Comparison of ENCODE assay signal across 9 mouse cellular contexts in the genomic region with DNA sequence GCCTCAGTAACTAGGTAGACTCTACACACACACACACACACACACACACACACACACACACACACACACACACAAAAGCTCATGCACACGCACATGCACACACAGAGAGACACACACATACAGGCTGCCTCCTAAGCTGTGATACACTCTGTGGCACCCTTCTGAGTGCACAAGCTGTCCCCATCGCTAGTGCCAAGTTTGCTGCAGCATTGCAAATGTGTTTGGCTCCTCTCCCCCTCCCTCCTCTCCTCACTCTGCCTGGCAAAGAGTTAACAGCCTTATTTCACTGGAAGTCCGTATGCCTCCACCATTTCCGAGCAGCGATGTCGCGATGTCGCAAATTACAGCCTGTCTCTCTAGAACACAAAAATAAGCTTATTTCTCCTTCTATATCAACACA.
DNase-seq lines count a peak whose midpoint lies in the region; ATAC-seq lines count a peak whose summit lies in the region.
"Had no signal": no experiment of that assay in that cellular context is flagged by ENCODE, and none has a peak within 500 bp of the region (broad histone marks: within the 10 kb centered on the region; RNA-seq: fewer than 3 reads in every experiment).

No protein-coding gene starts in this region.

- peak; percentile 37 for DNase-seq in heart, adult 11 months
- DNase-seq in heart, embryonic 10.5 days (ENCODE audit: low spot score), result no peak
- DNase-seq in cerebellum, adult 9-10 months, result peak; percentile 97
- DNase-seq in layer of hippocampus, adult 18-20 months (ENCODE audit: low spot score in 2 of 2), result peak; percentile 88 to 93
- peak; percentile 90 for DNase-seq in left cerebral cortex, postnatal 4 days
- DNase-seq in adrenal gland, postnatal 14 days, result no peak
- DNase-seq in liver, result no peak

- 86% methylated on average over 8 of the region's 8 CpGs for whole genome bisulfite sequencing in heart, embryonic 10.5 days

- no peaks in the 10 kb centered on the region for H3K4me1 ChIP-seq in heart, embryonic 10.5 days

- no peak overlapping the region for H3K4me3 ChIP-seq in heart, embryonic 10.5 days
- H3K4me3 ChIP-seq: midbrain, embryonic 10.5 days had no signal

- intact Hi-C loops in left cerebral cortex, postnatal 4 days (cut with DNase I), result no loop called here

- no peaks in the 10 kb centered on the region for H3K9me3 ChIP-seq in heart, embryonic 10.5 days
- H3K9me3 ChIP-seq: midbrain, embryonic 10.5 days had no signal

- H3K27me3 ChIP-seq in heart, embryonic 10.5 days (ENCODE audit: insufficient read depth, poor library complexity, severe bottlenecking), result peaks cover 5% of the 10 kb centered on the region; the same call in 1 of the 2 replicates

- H3K27ac ChIP-seq in heart, embryonic 10.5 days, result no peak overlapping the region
- H3K27ac ChIP-seq: midbrain, embryonic 10.5 days had no signal

- H3K36me3 ChIP-seq in heart, embryonic 10.5 days, result no peaks in the 10 kb centered on the region
- H3K36me3 ChIP-seq: midbrain, embryonic 10.5 days had no signal

- ATAC-seq in megakaryocyte-erythroid progenitor cell, adult 5-6 weeks (replicated peaks; ENCODE audit: low FRiP score, low TSS enrichment, poor library complexity, severe bottlenecking), result no peak

Comparison
In these comparisons a context has a peak if more than half of its experiments do, and no peak if none do; other contexts are left out.
1. DNase-seq: peak in heart, adult 11 months (single experiment), cerebellum, adult 9-10 months (single experiment), layer of hippocampus, adult 18-20 months (2 of 2) and left cerebral cortex, postnatal 4 days (single experiment); none in heart, embryonic 10.5 days (single experiment), adrenal gland, postnatal 14 days (single experiment) and liver (single experiment).